Mouse (Mus musculus): ENCODE measurements at regions not wholly inside any gene's neighbourhood (a gene's known extent, or its start where the extent isn't known, plus 50 kb on each side); places are given as distances from the start of the nearest gene placed in this dataset.

- no peak for DNase-seq (ENCODE audit: inconsistent ontology term)
These were observed 483.7 kb upstream of the Nrg3 start for GRCm38 (mm10) chr14:39956588-39956987.

GRCm38 (mm10) chr14:39944708-39945107 is 471.8 kb upstream of the Nrg3 start:
- DNase-seq (ENCODE audit: inconsistent ontology term): peak; percentile 86

Measured in Muller cell, postnatal 12 days (primary cell).